Mouse (Mus musculus): Measurements from ENCODE around the gene Vps72.

Vps72 gene

DNA sequence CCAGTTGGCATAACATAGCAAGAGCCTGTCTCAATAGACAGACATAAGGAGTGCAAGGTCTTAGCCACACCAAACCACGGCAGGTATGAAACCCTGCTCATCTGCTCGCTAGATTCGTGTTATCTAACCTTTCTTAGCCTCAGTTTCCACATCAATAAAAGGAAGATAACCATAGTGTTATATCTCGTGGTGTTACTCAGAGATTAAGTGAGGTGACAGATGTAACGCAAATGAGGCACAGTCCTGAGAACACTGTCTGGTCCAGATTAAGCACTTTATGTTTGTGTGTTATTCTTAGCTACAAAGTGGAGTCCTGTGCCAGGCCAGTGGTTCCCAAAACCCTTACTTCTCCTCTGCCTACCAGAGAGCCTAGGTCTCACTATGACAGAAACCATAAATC, 54.0 kb downstream of the Vps72 start:
- DNase-seq (ENCODE audit: low read depth): no peak

DNA sequence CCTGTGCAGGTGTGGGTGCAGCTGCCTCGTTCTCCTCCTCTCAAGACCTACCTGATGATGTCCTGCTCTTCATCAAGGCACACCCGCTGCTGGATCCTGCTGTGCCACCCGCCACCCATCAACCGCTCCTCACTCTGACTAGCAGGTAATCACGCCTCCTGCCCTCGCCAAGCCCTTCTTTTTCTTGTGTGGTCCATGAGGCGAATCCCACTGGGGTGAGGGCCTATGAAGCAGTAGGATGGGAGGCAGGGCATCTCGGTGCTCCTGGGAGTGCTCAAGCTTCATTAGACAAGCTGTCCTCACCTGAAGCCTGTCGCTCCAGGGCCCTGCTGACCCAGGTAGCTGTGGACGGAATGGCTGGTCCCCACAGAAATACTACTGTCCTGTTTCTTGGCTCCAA, 59.2 kb downstream of the Vps72 start:
- DNase-seq (ENCODE audit: low read depth): no peak

DNA sequence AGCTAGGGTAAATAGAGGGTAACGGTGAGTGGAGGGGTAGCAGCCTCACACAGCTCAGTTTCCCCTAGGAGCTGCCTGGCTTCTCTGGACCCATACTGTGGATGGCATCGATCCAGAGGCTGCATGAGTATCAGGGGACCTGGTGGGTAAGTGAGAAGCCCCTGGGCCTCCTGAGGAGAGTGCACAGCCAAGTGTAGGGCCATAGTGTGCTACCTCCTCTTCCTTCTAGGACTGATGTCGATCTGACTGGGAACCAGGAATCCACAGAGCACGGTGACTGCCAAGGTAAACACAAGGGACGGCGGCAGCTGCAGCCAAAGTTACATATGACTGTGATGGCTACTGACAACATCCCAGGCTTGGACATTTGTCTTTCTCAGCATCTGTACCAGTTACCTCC, 60.3 kb downstream of the Vps72 start:
- DNase-seq (ENCODE audit: low read depth): no peak

All from naive thymus-derived CD4-positive, alpha-beta T cell, adult 2 months (primary cell).